Mouse (Mus musculus): ENCODE measurements around the gene Chrna9.
"Not testable (repeated sequence)": the region's sequence is repeated elsewhere in the genome, so short reads cannot be mapped to it uniquely, and the experiment has no call there.

Gene Chrna9

DNA sequence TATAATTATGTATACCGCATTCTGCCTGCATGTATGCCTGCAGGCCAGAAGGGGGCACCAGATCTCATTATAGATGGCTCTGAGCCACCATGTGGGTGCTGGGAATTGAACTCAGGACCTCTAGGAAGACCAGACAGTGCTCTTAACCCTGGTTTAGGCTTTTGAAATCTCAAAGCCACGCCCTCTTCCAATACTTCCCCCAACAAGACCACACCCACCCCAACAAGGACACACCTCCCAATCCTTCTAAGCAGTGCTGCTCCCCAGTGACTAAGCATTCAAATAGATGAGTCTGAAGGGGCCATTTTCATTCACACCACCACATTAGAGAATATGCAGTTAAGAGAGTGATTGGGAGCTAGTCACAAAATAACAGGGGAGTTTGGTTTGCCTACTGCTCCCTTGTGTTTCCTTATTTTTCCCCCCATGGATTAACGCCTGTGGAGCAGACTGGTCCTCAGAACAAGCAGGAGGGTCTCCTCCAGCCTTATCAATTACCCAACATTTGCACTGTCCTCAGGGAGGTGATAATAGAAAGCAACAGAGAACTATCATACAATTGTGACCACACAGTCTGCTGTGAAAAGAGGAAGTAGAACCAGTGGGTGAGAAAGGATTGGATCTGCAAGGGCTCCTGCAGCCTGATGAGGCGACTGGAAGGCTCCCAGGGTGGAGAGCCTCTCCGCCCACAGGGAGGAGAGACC, 25.3 kb downstream of the Chrna9 start:
- DNase-seq, result no peak

DNA sequence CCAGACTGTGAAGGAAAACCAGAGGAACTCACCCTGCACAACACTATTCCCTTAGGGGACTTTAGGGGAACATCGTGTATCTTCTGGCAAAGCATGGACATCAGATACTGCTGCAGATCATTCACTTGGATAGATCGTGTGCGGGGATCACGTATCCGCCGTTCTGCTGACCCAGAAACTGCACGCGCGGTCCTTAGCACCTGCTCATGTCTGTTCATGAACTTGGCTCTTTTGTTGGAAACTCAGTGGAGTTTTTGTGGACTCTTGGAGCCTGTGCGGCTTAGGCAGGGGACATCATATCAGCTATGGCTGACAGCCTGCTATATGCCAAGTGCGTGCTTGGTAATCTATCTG, 25.9 kb downstream of the Chrna9 start:
- DNase-seq, result no peak

- no peak for DNase-seq
Observed at GRCm38 (mm10) chr5:65963291-65963690, 28.6 kb downstream of the Chrna9 start.

DNA sequence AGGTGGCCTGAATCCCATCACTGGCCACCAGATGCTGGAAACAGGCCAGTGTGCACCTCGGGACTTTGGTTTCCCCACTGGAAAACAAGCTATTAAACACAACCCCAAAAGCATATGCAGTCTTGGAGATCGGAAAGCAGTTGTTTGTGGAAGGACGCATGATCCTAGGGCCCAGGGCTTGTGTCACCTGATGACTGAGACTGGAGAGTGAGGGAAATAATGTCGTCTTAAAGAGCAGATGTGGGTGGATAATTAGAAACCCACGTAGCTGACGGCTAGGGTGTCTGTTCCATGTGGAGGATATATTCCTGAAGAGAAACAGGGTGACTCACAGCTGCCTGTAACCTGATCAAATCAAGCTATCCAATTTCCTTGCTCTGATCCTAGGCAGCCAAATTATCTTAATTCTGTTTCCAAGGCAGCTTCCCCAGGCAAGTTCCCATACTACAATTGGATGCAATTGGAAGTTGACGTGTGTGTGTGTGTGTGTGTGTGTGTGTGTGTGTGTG, 31.1 kb downstream of the Chrna9 start:
- DNase-seq, result no peak

- no peak for DNase-seq
Observed at GRCm38 (mm10) chr5:65967091-65967490, 32.4 kb downstream of the Chrna9 start.

DNA sequence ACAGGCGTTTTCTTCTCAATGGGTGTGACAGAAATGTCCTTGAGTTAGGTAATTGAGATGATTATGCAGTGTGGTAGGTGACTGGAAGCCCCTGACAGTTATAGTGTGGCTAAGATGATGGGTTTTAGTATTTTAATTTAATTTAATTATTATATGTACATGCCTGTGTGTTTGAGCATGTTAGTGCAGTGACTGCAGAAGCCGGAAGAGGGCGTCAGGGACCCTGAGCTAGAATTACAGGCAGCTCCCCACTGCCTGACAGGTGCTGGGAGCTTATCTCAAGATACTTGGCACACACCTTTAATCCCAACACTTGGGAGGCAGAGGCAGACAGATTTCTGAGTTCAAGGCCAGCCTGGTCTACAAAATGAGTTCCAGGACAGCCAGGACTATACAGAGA, 33.3 kb downstream of the Chrna9 start:
- no peak for DNase-seq

GRCm38 (mm10) chr5:65973189-65973588, 38.5 kb downstream of the Chrna9 start:
- DNase-seq, result no peak

DNA sequence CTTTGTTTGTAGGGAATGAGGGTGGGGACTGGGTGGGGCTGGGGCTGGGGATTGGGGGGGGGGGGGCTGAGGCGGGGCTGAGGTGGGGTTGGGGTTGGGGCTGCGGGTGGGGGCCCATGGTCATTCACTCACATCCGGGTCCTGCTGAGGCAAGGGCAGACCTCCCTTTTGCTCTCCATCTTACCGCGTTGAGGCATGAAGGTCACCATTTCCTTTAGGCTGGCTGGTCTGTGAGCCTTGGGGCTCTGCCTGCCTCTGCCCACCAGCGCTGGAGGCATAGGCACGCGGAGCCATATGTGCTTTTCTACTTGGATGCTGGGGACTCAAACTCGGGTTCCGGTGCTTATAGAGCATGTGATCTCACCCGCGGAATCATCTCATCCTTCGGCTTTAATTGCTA, 41.0 kb downstream of the Chrna9 start:
- no peak for DNase-seq

DNA sequence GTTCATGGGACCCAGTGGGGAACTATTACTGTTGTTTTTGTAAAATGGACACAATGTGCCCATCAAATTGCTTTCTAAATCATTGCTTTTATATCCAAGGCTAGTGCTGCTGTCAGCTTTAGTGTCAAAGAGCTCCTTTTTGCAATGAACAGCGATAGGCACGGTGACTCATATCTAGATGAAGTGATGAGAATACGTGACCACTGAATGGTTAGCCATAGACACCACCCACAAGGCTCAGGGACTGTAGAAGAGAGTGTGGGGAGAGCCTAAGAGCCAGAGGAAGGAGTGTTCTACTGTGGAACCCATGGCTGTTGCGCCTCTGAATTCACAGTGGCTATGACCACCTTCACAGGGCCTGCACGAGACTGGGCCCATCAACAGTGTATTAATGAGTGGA, 51.7 kb downstream of the Chrna9 start:
- no peak for DNase-seq

GRCm38 (mm10) chr5:65987004-65987403, 52.3 kb downstream of the Chrna9 start:
- DNase-seq, result not testable (repeated sequence)

DNA sequence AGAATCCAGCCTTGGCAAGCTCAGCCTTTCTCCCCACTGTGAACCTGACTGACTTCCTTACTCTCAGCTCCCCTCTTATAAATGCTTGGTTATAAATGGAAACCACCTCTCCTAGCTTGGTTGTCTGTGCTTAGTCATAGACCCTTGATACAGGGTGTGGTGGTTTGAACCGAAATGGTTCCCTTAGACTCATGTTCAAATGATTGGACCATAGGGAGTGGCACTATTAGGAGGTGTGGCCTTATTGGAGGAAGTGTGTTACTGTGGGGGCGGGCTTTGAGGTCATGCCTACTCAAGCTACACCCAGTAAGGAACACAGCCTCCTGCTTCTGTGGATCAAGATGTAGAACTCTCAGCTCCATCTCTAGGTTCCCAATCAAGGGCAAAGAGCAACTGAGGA, 56.5 kb downstream of the Chrna9 start:
- no peak for DNase-seq

DNA sequence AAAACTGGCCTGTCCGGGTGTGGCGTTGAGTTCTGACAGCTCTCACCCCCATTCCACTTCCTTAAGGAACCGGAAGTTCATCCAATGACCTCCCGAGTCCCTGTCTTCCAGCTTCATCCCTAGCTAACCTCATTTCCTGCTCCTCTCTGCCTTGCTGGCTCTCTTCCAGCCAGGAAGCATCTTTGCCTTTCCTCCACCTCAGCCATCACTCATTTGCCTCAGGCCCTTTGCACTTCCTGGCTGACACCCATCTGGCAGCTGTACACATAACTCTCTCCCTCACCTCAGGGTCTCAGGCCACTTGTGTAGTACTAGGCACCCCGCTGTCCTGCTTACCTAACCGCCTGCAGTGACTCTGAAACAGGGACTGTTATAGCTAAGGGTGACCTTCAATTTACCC, 59.9 kb downstream of the Chrna9 start:
- DNase-seq, result no peak

DNA sequence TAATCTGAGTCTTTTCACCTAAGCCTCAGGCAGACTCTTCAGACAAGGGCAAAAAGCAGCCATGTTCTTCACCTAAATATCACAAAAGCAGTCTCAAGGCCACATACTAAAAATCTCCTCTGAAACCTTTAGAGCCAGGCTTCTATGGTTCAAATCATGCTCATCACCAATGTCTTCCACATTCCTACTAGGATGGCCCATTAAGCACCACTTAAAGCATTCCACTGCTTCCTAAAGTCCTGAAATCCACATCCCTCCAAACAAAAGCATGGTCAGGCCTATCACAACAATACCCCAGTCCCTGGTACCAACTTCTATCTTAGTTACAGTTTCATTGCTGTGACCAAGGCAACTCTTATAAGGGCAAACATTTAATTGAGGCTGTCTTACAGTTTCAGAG, 63.1 kb downstream of the Chrna9 start:
- no peak for DNase-seq

GRCm38 (mm10) chr5:65999106-65999505, 64.4 kb downstream of the Chrna9 start:
- DNase-seq, result no peak

- peak; percentile 31 for DNase-seq
Observed at GRCm38 (mm10) chr5:66000074-66000473, 65.4 kb downstream of the Chrna9 start.

DNA sequence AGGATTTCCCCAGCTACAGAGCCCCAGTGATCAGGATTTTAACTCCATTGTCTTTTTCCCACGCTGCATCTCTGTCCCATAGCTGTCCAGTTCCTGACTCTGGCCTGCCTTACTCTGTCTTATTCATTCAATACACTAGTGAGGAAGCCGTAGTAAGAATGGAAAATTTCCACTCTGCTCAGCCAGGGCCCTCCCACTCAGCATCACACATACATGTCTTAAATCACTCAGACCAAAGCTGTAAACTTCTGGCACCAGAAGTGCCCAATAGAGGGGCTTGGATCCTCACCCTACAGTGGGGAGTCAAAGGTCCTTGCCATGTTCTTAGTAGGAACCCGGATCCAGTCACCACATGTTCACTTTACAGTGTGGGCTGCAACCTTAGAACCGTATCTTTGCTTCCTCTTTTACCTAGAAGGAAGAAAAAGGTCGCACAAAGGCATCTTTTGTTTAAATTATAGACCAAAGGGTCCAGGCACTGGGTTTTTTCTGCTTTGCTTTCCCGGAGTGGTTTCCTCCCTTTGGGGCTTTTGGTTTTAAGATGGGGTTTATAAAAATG, 65.9 kb downstream of the Chrna9 start:
- no peak for DNase-seq

GRCm38 (mm10) chr5:66001232-66001631, 66.5 kb downstream of the Chrna9 start:
- DNase-seq, result no peak

GRCm38 (mm10) chr5:66004134-66004925, 69.6 kb downstream of the Chrna9 start, which contains the start of gene 9130230L23Rik:
Gene 9130230L23Rik, minus strand, starts transcription at chr5:66004285.
- no peak for DNase-seq

DNA sequence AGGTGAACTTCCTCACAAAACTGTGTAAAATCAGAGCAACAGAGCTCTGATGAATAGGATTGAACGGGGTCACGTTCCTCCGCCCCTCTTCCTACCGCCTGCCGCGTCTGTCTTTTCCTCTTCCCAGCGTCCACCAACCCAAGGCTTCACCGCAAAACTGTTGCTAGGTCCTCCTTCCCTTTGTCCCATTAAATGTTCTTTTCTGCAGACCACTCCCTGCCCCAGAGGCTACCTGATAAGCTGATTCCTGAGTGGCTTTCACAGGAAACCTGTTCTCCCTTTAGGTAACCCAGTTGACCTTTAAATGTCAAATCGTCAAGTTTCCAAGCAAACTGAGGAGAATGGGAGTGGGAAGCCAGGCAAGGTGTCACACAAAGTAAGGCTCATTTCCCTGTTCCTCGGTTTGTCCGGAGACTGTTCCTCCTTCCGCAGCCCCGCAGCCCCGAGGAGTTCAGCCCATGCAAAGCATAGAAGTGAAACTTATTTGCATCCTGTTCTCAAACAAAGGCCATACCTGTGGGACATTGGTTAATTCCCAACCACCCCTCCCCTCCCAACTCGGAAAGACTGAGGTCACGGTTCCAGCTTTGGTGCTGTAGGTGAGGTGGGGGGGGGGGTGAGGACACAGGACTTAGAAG, 70.4 kb downstream of the Chrna9 start:
- no peak for DNase-seq

GRCm38 (mm10) chr5:66008245-66008967, 73.7 kb downstream of the Chrna9 start:
- DNase-seq, result peak; percentile 15

DNA sequence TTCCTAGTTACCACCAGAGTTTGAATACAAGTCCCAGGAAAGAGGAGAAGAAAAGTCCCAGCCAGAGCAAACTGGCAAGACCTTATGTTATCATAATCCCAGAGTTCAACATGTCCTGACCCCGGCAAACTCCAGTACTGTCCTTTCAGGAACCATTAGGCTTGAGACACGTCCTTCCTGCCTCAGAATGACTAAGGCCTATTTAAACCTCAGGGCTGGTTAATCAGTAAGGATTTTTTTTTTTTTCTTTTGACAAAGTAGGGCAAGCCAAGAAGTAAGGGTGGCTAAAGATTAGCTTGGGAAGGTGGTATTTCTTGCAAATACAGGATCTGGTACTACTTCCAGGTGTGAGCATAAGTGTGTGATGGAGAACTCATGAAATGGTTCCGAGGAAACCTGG, 79.3 kb downstream of the Chrna9 start:
- DNase-seq, result no peak

GRCm38 (mm10) chr5:66014437-66014836, 79.7 kb downstream of the Chrna9 start:
- DNase-seq, result no peak

DNA sequence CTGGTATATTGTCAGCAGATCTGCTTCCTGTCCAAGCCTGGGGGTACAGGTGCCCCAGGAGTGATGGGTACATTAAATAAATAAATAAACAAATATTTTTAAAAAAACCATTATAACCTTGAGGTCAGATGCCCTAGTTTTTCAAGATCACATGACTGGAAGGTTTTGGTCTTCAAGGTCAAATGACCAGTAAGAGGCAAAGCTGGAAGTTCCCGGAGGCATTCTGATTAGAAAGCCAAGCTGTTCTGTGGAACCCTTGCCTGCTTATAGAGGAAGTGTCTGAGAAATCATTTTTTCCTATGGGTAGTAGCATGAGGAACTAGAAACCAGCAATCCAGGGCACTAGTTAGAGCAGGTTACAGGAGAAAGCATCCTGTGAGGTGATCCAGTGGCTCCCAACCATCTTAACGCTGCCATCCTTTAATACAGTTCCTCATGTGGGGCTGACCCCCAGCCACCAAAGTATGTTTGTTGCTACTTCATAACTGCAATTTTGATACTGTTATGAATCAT, 80.8 kb downstream of the Chrna9 start:
- DNase-seq, result no peak

All from lung, postnatal 10 days (tissue).